Mouse (Mus musculus) cerebellum, postnatal 10 days (tissue): ENCODE data around the gene Rab3gap2.

Experiments used
- DNase-seq, 2 experiments: peaks; one replicate each; pipeline ENCODE4 v3.0.0; 2021; ENCODE audit warnings: mixed read lengths in 2 of 2

Rab3gap2 gene

GRCm38 (mm10) chr1:185335231-185335765 lies 131.4 kb downstream of the Rab3gap2 start:
- DNase-seq, result no peak
